Mouse (Mus musculus) C2C12 (cell line): Measurements from ENCODE around the gene Vars. TPM values are rescaled to one million over a fixed set of nuclear protein-coding genes. Genes with fewer than 3 reads are reported as not detected.
A peak's percentile ranks its signal among the peaks of the same experiment; 100 is the strongest.
"Not testable (repeated sequence)": the region's sequence is repeated elsewhere in the genome, so short reads cannot be mapped to it uniquely, and the experiment has no call there.

Experiments used
- H3K27me3 ChIP-seq: one replicate; pipeline ENCODE4 v1.6.1; 2011; ENCODE audit not compliant: control insufficient read depth, insufficient read depth, insufficient read length
- H3K36me3 ChIP-seq: one replicate; pipeline ENCODE4 v1.6.1; 2011; ENCODE audit not compliant: control insufficient read depth, insufficient read depth
- H3K4me3 ChIP-seq: one replicate; pipeline ENCODE4 v1.5.1; 2011; ENCODE audit warnings: mild to moderate bottlenecking, control low read depth; ENCODE audit not compliant: poor library complexity, insufficient read depth, severe bottlenecking
- H3K79me2 ChIP-seq: one replicate; pipeline ENCODE4 v1.6.1; 2011; ENCODE audit not compliant: control insufficient read depth, insufficient read depth
- H3K79me3 ChIP-seq: one replicate; pipeline ENCODE4 v1.6.1; 2011; ENCODE audit warnings: low read depth, control low read depth
- H3ac ChIP-seq: one replicate; pipeline ENCODE3; 2011; ENCODE audit warnings: low read depth; ENCODE audit not compliant: control insufficient read depth, insufficient read length
- CEBPB ChIP-seq: IDR thresholded peaks from one replicate; pipeline ENCODE4 v1.6.1; 2011; ENCODE audit warnings: low read depth, mild to moderate bottlenecking, control low read depth, moderate library complexity
- CTCF ChIP-seq: IDR thresholded peaks from one replicate; pipeline ENCODE4 v1.5.1; 2011; ENCODE audit not compliant: control insufficient read depth, insufficient read depth, insufficient read length
- FOSL1 ChIP-seq: IDR thresholded peaks from one replicate; pipeline ENCODE4 v1.8.0; 2011; ENCODE audit warnings: mild to moderate bottlenecking, low read length; ENCODE audit not compliant: poor library complexity, insufficient read depth, severe bottlenecking
- MAX ChIP-seq: IDR thresholded peaks from one replicate; pipeline ENCODE4 v1.6.1; 2011; ENCODE audit warnings: mild to moderate bottlenecking, control low read depth
- MYOD1 ChIP-seq: IDR thresholded peaks from one replicate; pipeline ENCODE4 v1.6.1; 2011; ENCODE audit warnings: low read depth; ENCODE audit not compliant: control insufficient read depth, insufficient read length
- MYOG ChIP-seq: IDR thresholded peaks from one replicate; pipeline ENCODE4 v1.6.1; 2011; ENCODE audit not compliant: control insufficient read depth, insufficient read length; ENCODE audit errors: extremely low read depth
- USF1 ChIP-seq: IDR thresholded peaks from one replicate; pipeline ENCODE4 v1.6.1; 2011; ENCODE audit warnings: low read depth, mild to moderate bottlenecking, control low read depth, moderate library complexity
- polyA plus RNA-seq: library from polyadenylated mRNA; unstranded; fragments of >200 nt; fragmentation: generic; extraction: Trizol; gene quantifications from one replicate; pipeline ENCODE4 v1.2.1, GENCODE M21; 2012; ENCODE audit warnings: missing spikeins

Gene Vars
- polyA plus RNA-seq, 1 experiment = 214 TPM

GRCm38 (mm10) chr17:35031272-35031671 lies 30.5 kb downstream of the Vars start:
- H3K79me3 ChIP-seq = no peaks in the 10 kb centered on the region
- H3K79me2 ChIP-seq = no peaks in the 10 kb centered on the region
- no peaks in the 10 kb centered on the region for H3K27me3 ChIP-seq
- no peak overlapping the region for H3ac ChIP-seq
- no peak for TF ChIP-seq CEBPB
- TF ChIP-seq MYOD1 = no peak
- TF ChIP-seq MAX = no peak
- TF ChIP-seq USF1 = no peak
- TF ChIP-seq CTCF = no peak
- no peak for TF ChIP-seq FOSL1
- H3K4me3 ChIP-seq = no peak overlapping the region
- no peaks in the 10 kb centered on the region for H3K36me3 ChIP-seq

- H3K36me3 ChIP-seq = no peaks in the 10 kb centered on the region
- H3K27me3 ChIP-seq = no peaks in the 10 kb centered on the region
- H3ac ChIP-seq = no peak overlapping the region
- no peak for TF ChIP-seq MYOD1
- TF ChIP-seq CEBPB = no peak
- TF ChIP-seq FOSL1 = no peak
- TF ChIP-seq MAX = no peak
- TF ChIP-seq USF1 = no peak
- no peak for TF ChIP-seq CTCF
- no peak for TF ChIP-seq MYOG
- H3K4me3 ChIP-seq = no peak overlapping the region
- H3K79me3 ChIP-seq = no peaks in the 10 kb centered on the region
- no peaks in the 10 kb centered on the region for H3K79me2 ChIP-seq
These were observed 31.1 kb downstream of the Vars start for GRCm38 (mm10) chr17:35031880-35032279.

GRCm38 (mm10) chr17:35032323-35032870 lies 31.6 kb downstream of the Vars start:
- Histone ChIP-seq H3K4me3 (no peak overlapping the region), H3K79me3 (no peaks in the 10 kb centered on the region), H3K79me2 (no peaks in the 10 kb centered on the region), H3ac (no peak overlapping the region), H3K36me3 (no peaks in the 10 kb centered on the region), H3K27me3 (no peaks in the 10 kb centered on the region)
- no peak for TF ChIP-seq MAX
- no peak for TF ChIP-seq FOSL1
- TF ChIP-seq USF1 = no peak
- no peak for TF ChIP-seq CEBPB
- no peak for TF ChIP-seq MYOG
- TF ChIP-seq CTCF = no peak
- no peak for TF ChIP-seq MYOD1

- not testable (repeated sequence) for H3K79me2 ChIP-seq, H3ac ChIP-seq, H3K79me3 ChIP-seq, H3K27me3 ChIP-seq, H3K36me3 ChIP-seq, H3K4me3 ChIP-seq
- peak; percentile 54 for TF ChIP-seq MYOD1
These were observed 32.9 kb downstream of the Vars start for GRCm38 (mm10) chr17:35033703-35034102.

- H3ac ChIP-seq = no peak overlapping the region
- H3K79me2 ChIP-seq = no peaks in the 10 kb centered on the region
- TF ChIP-seq MAX (no peak), MYOG (no peak), FOSL1 (no peak), CEBPB (no peak), MYOD1 (no peak), CTCF (no peak)
- H3K36me3 ChIP-seq = no peaks in the 10 kb centered on the region
- no peaks in the 10 kb centered on the region for H3K79me3 ChIP-seq
- no peaks in the 10 kb centered on the region for H3K27me3 ChIP-seq
- no peak overlapping the region for H3K4me3 ChIP-seq
These were observed 34.1 kb downstream of the Vars start for GRCm38 (mm10) chr17:35034896-35035295.

- Histone ChIP-seq H3K27me3 (no peaks in the 10 kb centered on the region), H3ac (peak overlapping the region; percentile 39), H3K36me3 (no peaks in the 10 kb centered on the region), H3K79me2 (no peaks in the 10 kb centered on the region), H3K79me3 (no peaks in the 10 kb centered on the region), H3K4me3 (no peak overlapping the region)
- peak; percentile 90 for TF ChIP-seq MAX
- TF ChIP-seq MYOD1 = peak; percentile 51
- no peak for TF ChIP-seq CTCF
These were observed 38.5 kb downstream of the Vars start for GRCm38 (mm10) chr17:35039121-35039873.
